Mouse (Mus musculus) activated CD4-positive, CD25-positive, alpha-beta regulatory T cell, adult 4 months (primary cell): Measurements from ENCODE around the gene Hes3. TPM values are rescaled to one million over a fixed set of nuclear protein-coding genes. Genes with fewer than 3 reads are reported as not detected.

ENCODE experiments used
- ATAC-seq: one replicate; pipeline ENCODE4 v1.8.0; 2017
- polyA plus RNA-seq, 2 experiments: library from polyadenylated mRNA; unstranded; fragments of 100-300 nt; shearing (Covaris generic); gene quantifications; one replicate each; pipeline ENCODE4 v1.2.1; 2017

The Hes3 gene
- not detected for polyA plus RNA-seq

GRCm38 (mm10) chr4:152291562-152291961 lies at the start of gene Hes3:
Gene Hes3, minus strand, starts transcription at chr4:152291662.
- no peak for ATAC-seq

GRCm38 (mm10) chr4:152340584-152341284 lies 49.3 kb upstream of the Hes3 start:
- ATAC-seq = no peak

- no peak for ATAC-seq
Measured at GRCm38 (mm10) chr4:152339293-152339790, 47.9 kb upstream of the Hes3 start.

GRCm38 (mm10) chr4:152338419-152339292 lies 47.2 kb upstream of the Hes3 start, which contains the start of gene Chd5:
Gene Chd5, plus strand, starts transcription at chr4:152338651.
- no peak for ATAC-seq

GRCm38 (mm10) chr4:152337772-152338171 lies 46.3 kb upstream of the Hes3 start:
- ATAC-seq = no peak

- no peak for ATAC-seq
Measured at GRCm38 (mm10) chr4:152333587-152333986, 42.1 kb upstream of the Hes3 start.

- peak; percentile 60 for ATAC-seq
Measured at GRCm38 (mm10) chr4:152332952-152333351, 41.5 kb upstream of the Hes3 start.

GRCm38 (mm10) chr4:152328691-152329090 lies 37.2 kb upstream of the Hes3 start:
- ATAC-seq = no peak

- no peak for ATAC-seq
Measured at GRCm38 (mm10) chr4:152326543-152326942, 35.1 kb upstream of the Hes3 start.

GRCm38 (mm10) chr4:152325574-152326411 lies 34.3 kb upstream of the Hes3 start, which contains the start of gene Rpl22:
Gene Rpl22, plus strand, starts transcription at chr4:152325742.
- peak; percentile 98 for ATAC-seq

- no peak for ATAC-seq
Measured at GRCm38 (mm10) chr4:152324641-152325562, 33.4 kb upstream of the Hes3 start.

GRCm38 (mm10) chr4:152321464-152321863 lies 30.0 kb upstream of the Hes3 start:
- no peak for ATAC-seq

GRCm38 (mm10) chr4:152318517-152319234 lies 27.2 kb upstream of the Hes3 start, which contains the start of gene Rnf207:
Gene Rnf207, minus strand, starts transcription at chr4:152318993.
- ATAC-seq = peak; percentile 61

- ATAC-seq = no peak
Measured at GRCm38 (mm10) chr4:152317631-152318033, 26.2 kb upstream of the Hes3 start.

- no peak for ATAC-seq
Measured at GRCm38 (mm10) chr4:152315498-152316213, 24.2 kb upstream of the Hes3 start.

- no peak for ATAC-seq
Measured at GRCm38 (mm10) chr4:152313934-152314333, 22.5 kb upstream of the Hes3 start.

- ATAC-seq = no peak
Measured at GRCm38 (mm10) chr4:152313211-152313632, 21.8 kb upstream of the Hes3 start.

GRCm38 (mm10) chr4:152312186-152312585 lies 20.7 kb upstream of the Hes3 start:
- no peak for ATAC-seq

GRCm38 (mm10) chr4:152307542-152307941 lies 16.1 kb upstream of the Hes3 start:
- no peak for ATAC-seq

- ATAC-seq = no peak
Measured at GRCm38 (mm10) chr4:152305991-152306390, 14.5 kb upstream of the Hes3 start.
